Comparison of ENCODE assay signal across 8 mouse cellular contexts in the genomic region with DNA sequence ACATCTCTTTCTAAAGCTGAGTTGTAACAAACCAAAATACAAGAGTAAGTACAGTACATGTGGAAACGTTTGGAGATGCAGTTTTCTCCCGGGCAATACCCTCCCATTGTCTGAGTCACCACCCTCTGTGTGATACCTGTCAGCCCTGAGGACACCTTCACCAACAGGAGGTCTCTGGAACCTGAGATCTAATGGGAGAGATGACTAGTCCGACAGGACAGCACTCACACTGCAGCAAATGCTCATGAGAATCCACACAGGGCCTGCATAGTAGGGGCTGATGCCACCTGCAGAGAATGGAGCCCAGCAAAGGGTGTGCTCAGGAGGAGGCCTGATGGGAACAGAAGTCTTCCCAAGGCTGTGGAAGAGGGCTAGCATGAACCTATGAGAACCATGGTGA. TPM values are rescaled to one million over a fixed set of nuclear protein-coding genes. Genes with fewer than 3 reads are reported as not detected.
DNase-seq lines count a peak whose midpoint lies in the region; ATAC-seq and TF ChIP-seq lines count a peak whose summit lies in the region.

No protein-coding gene starts in this region.

- H3K4me3 ChIP-seq in kidney, embryonic 16.5 days (ENCODE audit: low read length), result peak overlapping the region; percentile 85
- H3K4me3 ChIP-seq in embryonic facial prominence, embryonic 11.5 days (ENCODE audit: low read depth, low read length), result peak overlapping the region; percentile 48
- H3K4me3 ChIP-seq in hindbrain, postnatal 0 days (ENCODE audit: low read length), result peak overlapping the region; percentile 72
- peak overlapping the region; percentile 58 for H3K4me3 ChIP-seq in midbrain, postnatal 0 days (ENCODE audit: low read depth, low read length)

- H3K4me2 ChIP-seq in kidney, embryonic 16.5 days (replicated peaks; ENCODE audit: low read depth, low read length), result peak overlapping the region; percentile 87
- H3K4me2 ChIP-seq in embryonic facial prominence, embryonic 11.5 days (ENCODE audit: low read depth, low read length), result peak overlapping the region; percentile 67
- peak overlapping the region; percentile 75 for H3K4me2 ChIP-seq in hindbrain, postnatal 0 days (ENCODE audit: low read depth, low read length)
- peak overlapping the region; percentile 95 for H3K4me2 ChIP-seq in midbrain, postnatal 0 days (ENCODE audit: low read depth, low read length, poor library complexity, severe bottlenecking)

- DNase-seq in kidney, postnatal 14 days, result no peak
- no peak for DNase-seq in embryonic facial prominence, embryonic 11.5 days (ENCODE audit: low spot score)
- DNase-seq in hindbrain, postnatal 0 days (ENCODE audit: low spot score), result no peak
- no peak for DNase-seq in midbrain, postnatal 0 days (ENCODE audit: low spot score)
- DNase-seq in T-cell, adult 2 months (ENCODE audit: low spot score), result no peak
- no peak for DNase-seq in thymus, postnatal 4 days
- no peak for DNase-seq in layer of hippocampus, adult 8-10 months (ENCODE audit: low spot score in 2 of 2)

- WGBS in kidney, embryonic 16.5 days, result 21% methylated on average over 3 of the region's 3 CpGs
- 24% methylated on average over 3 of the region's 3 CpGs for WGBS in embryonic facial prominence, embryonic 11.5 days
- 23% methylated on average over 3 of the region's 3 CpGs for WGBS in hindbrain, postnatal 0 days
- WGBS in midbrain, postnatal 0 days, result 21% methylated on average over 3 of the region's 3 CpGs

- TF ChIP-seq CTCF in hindbrain, postnatal 0 days (IDR thresholded peaks at IDR 0.05; ENCODE audit: low read depth), result no peak
- no peak for TF ChIP-seq CTCF in midbrain, postnatal 0 days (IDR thresholded peaks at IDR 0.05)

- no peaks in the 10 kb centered on the region for H3K27me3 ChIP-seq in kidney, embryonic 16.5 days (ENCODE audit: insufficient read depth, low read length)
- H3K27me3 ChIP-seq in embryonic facial prominence, embryonic 11.5 days (ENCODE audit: control insufficient read depth, insufficient read depth, low read length), result no peaks in the 10 kb centered on the region
- no peaks in the 10 kb centered on the region for H3K27me3 ChIP-seq in hindbrain, postnatal 0 days (ENCODE audit: insufficient read depth, low read length)
- H3K27me3 ChIP-seq in midbrain, postnatal 0 days (ENCODE audit: insufficient read depth, low read length), result no peaks in the 10 kb centered on the region

- peak overlapping the region; percentile 76; the same call in 1 of the 2 replicates for H3K27ac ChIP-seq in kidney, embryonic 16.5 days (ENCODE audit: low read length)
- no peak overlapping the region for H3K27ac ChIP-seq in embryonic facial prominence, embryonic 11.5 days (replicated peaks; ENCODE audit: low read depth, low read length)
- peak overlapping the region; percentile 94 for H3K27ac ChIP-seq in hindbrain, postnatal 0 days
- peak overlapping the region; percentile 86 for H3K27ac ChIP-seq in midbrain, postnatal 0 days (ENCODE audit: low read depth, low read length)

- peaks cover 17% of the 10 kb centered on the region for H3K4me1 ChIP-seq in kidney, embryonic 16.5 days (ENCODE audit: insufficient read depth, low read length)
- no peaks in the 10 kb centered on the region for H3K4me1 ChIP-seq in embryonic facial prominence, embryonic 11.5 days (ENCODE audit: control insufficient read depth, insufficient read depth, low read length)
- peaks cover 17% of the 10 kb centered on the region for H3K4me1 ChIP-seq in hindbrain, postnatal 0 days (ENCODE audit: insufficient read depth, low read length)
- H3K4me1 ChIP-seq in midbrain, postnatal 0 days (ENCODE audit: insufficient read depth, low read length), result peaks cover 15% of the 10 kb centered on the region

- ATAC-seq in kidney, embryonic 16.5 days (ENCODE audit: low FRiP score, low TSS enrichment), result no peak
- no peak for ATAC-seq in embryonic facial prominence, embryonic 11.5 days (replicated peaks; ENCODE audit: insufficient number of reproducible peaks, low FRiP score, low TSS enrichment, low read depth)
- 0 out of 2 replicates have a peak, but pooled peaks have one; percentile 0 for ATAC-seq in hindbrain, postnatal 0 days
- ATAC-seq in midbrain, postnatal 0 days (ENCODE audit: low FRiP score), result no peak; the same call in 1 of the 2 replicates

- H3K36me3 ChIP-seq in kidney, embryonic 16.5 days (ENCODE audit: insufficient read depth, low read length), result no peaks in the 10 kb centered on the region
- H3K36me3 ChIP-seq in embryonic facial prominence, embryonic 11.5 days (replicated peaks; ENCODE audit: control insufficient read depth, insufficient read depth, low read depth, low read length), result no peaks in the 10 kb centered on the region; the same call in 1 of the 2 replicates
- H3K36me3 ChIP-seq in hindbrain, postnatal 0 days (ENCODE audit: insufficient read depth, low read length), result peaks cover 18% of the 10 kb centered on the region; the same call in 1 of the 2 replicates
- peaks cover 17% of the 10 kb centered on the region for H3K36me3 ChIP-seq in midbrain, postnatal 0 days (ENCODE audit: insufficient read depth, low read length)

- no peaks in the 10 kb centered on the region for H3K9me3 ChIP-seq in kidney, embryonic 16.5 days (ENCODE audit: low read length)
- no peaks in the 10 kb centered on the region for H3K9me3 ChIP-seq in embryonic facial prominence, embryonic 11.5 days (replicated peaks; ENCODE audit: control insufficient read depth, low read length)
- H3K9me3 ChIP-seq in hindbrain, postnatal 0 days (ENCODE audit: low read length), result no peaks in the 10 kb centered on the region
- H3K9me3 ChIP-seq in midbrain, postnatal 0 days (ENCODE audit: low read length), result no peaks in the 10 kb centered on the region

- H3K9ac ChIP-seq in kidney, embryonic 16.5 days (replicated peaks; ENCODE audit: low read length), result peak overlapping the region; percentile 85
- H3K9ac ChIP-seq in embryonic facial prominence, embryonic 11.5 days (replicated peaks; ENCODE audit: low read length), result peak overlapping the region; percentile 42
- H3K9ac ChIP-seq in hindbrain, postnatal 0 days (replicated peaks; ENCODE audit: low read length), result peak overlapping the region; percentile 70
- peak overlapping the region; percentile 86 for H3K9ac ChIP-seq in midbrain, postnatal 0 days (replicated peaks; ENCODE audit: low read length, poor library complexity, severe bottlenecking)

RNA-seq across cellular contexts. Expression of a gene that starts 0.5 kb away (rescaled TPM):
- polyA plus RNA-seq in kidney, embryonic 16.5 days (2015; fragmentation: Nextera tagmentation; extraction: Ambion mirVana), result 33.8 and 35.9 TPM in 2 replicates
- 12.4 and 14.3 TPM in 2 replicates for polyA plus RNA-seq in embryonic facial prominence, embryonic 11.5 days (2014; fragmentation: Nextera tagmentation; extraction: Ambion mirVana)
- total RNA-seq in hindbrain, postnatal 0 days (2014; rRNA removed), result 183 and 187 TPM in 2 replicates
- polyA plus RNA-seq in hindbrain, postnatal 0 days (2015; fragmentation: Nextera tagmentation; extraction: Ambion mirVana), result 141 and 145 TPM in 2 replicates
- 163 and 195 TPM in 2 replicates for total RNA-seq in midbrain, postnatal 0 days (2014; rRNA removed)
- 151 and 165 TPM in 2 replicates for polyA plus RNA-seq in midbrain, postnatal 0 days (2015; fragmentation: Nextera tagmentation; extraction: Ambion mirVana)
- 10 to 100 TPM; 60.3 to 63.5 (median 61.8) TPM for total RNA-seq in layer of hippocampus, adult 8-10 months (2022)

RNA-seq across cellular contexts. Expression of a gene that starts 4.8 kb away (rescaled TPM):
- polyA plus RNA-seq in kidney, embryonic 16.5 days (2015; fragmentation: Nextera tagmentation; extraction: Ambion mirVana), result 3.9 and 8.5 TPM in 2 replicates
- polyA plus RNA-seq in embryonic facial prominence, embryonic 11.5 days (2014; fragmentation: Nextera tagmentation; extraction: Ambion mirVana), result 0.71 TPM in 1 of 2 replicates, not detected in the other
- 0.97 and 3.9 TPM in 2 replicates for total RNA-seq in hindbrain, postnatal 0 days (2014; rRNA removed)
- 4.1 and 4.8 TPM in 2 replicates for polyA plus RNA-seq in hindbrain, postnatal 0 days (2015; fragmentation: Nextera tagmentation; extraction: Ambion mirVana)
- 0.61 and 0.66 TPM in 2 replicates for total RNA-seq in midbrain, postnatal 0 days (2014; rRNA removed)
- polyA plus RNA-seq in midbrain, postnatal 0 days (2015; fragmentation: Nextera tagmentation; extraction: Ambion mirVana), result 2.0 and 2.4 TPM in 2 replicates
- total RNA-seq in layer of hippocampus, adult 8-10 months (2022), result under 1 TPM in 2 of 4 experiments, not detected in 2; 0.43 to 0.92 TPM

RNA-seq across cellular contexts. Expression of a gene that starts 8.4 kb away (rescaled TPM):
- polyA plus RNA-seq in kidney, embryonic 16.5 days (2015; fragmentation: Nextera tagmentation; extraction: Ambion mirVana), result 1.8 and 4.7 TPM in 2 replicates
- polyA plus RNA-seq in embryonic facial prominence, embryonic 11.5 days (2014; fragmentation: Nextera tagmentation; extraction: Ambion mirVana), result 0.26 and 0.28 TPM in 2 replicates
- 1,517 and 2,498 TPM in 2 replicates for total RNA-seq in hindbrain, postnatal 0 days (2014; rRNA removed)
- 2,872 and 3,193 TPM in 2 replicates for polyA plus RNA-seq in hindbrain, postnatal 0 days (2015; fragmentation: Nextera tagmentation; extraction: Ambion mirVana)
- 2,128 and 2,726 TPM in 2 replicates for total RNA-seq in midbrain, postnatal 0 days (2014; rRNA removed)
- 2,827 and 3,075 TPM in 2 replicates for polyA plus RNA-seq in midbrain, postnatal 0 days (2015; fragmentation: Nextera tagmentation; extraction: Ambion mirVana)
- total RNA-seq in layer of hippocampus, adult 8-10 months (2022), result 1,000 to 10,000 TPM in 3 of 4 experiments, 100 to 1,000 TPM in 1; 912 to 1,488 (median 1,209) TPM

RNA-seq across cellular contexts. Expression of a gene that starts 32.3 kb away (rescaled TPM):
- polyA plus RNA-seq in kidney, embryonic 16.5 days (2015; fragmentation: Nextera tagmentation; extraction: Ambion mirVana), result not detected in 2 replicates
- not detected in 2 replicates for polyA plus RNA-seq in embryonic facial prominence, embryonic 11.5 days (2014; fragmentation: Nextera tagmentation; extraction: Ambion mirVana)
- not detected in 2 replicates for total RNA-seq in hindbrain, postnatal 0 days (2014; rRNA removed)
- polyA plus RNA-seq in hindbrain, postnatal 0 days (2015; fragmentation: Nextera tagmentation; extraction: Ambion mirVana), result not detected in 2 replicates
- total RNA-seq in midbrain, postnatal 0 days (2014; rRNA removed), result not detected in 2 replicates
- polyA plus RNA-seq in midbrain, postnatal 0 days (2015; fragmentation: Nextera tagmentation; extraction: Ambion mirVana), result not detected in 2 replicates
- not detected for total RNA-seq in layer of hippocampus, adult 8-10 months (2022)

RNA-seq across cellular contexts. Expression of a gene that starts 32.9 kb away (rescaled TPM):
- polyA plus RNA-seq in kidney, embryonic 16.5 days (2015; fragmentation: Nextera tagmentation; extraction: Ambion mirVana), result 12.7 and 14.3 TPM in 2 replicates
- polyA plus RNA-seq in embryonic facial prominence, embryonic 11.5 days (2014; fragmentation: Nextera tagmentation; extraction: Ambion mirVana), result 2.2 TPM in 2 replicates
- 84.6 and 94.9 TPM in 2 replicates for total RNA-seq in hindbrain, postnatal 0 days (2014; rRNA removed)
- 10.7 and 12.5 TPM in 2 replicates for polyA plus RNA-seq in hindbrain, postnatal 0 days (2015; fragmentation: Nextera tagmentation; extraction: Ambion mirVana)
- 79.8 and 84.3 TPM in 2 replicates for total RNA-seq in midbrain, postnatal 0 days (2014; rRNA removed)
- 13.5 and 14.5 TPM in 2 replicates for polyA plus RNA-seq in midbrain, postnatal 0 days (2015; fragmentation: Nextera tagmentation; extraction: Ambion mirVana)
- total RNA-seq in layer of hippocampus, adult 8-10 months (2022), result 100 to 1,000 TPM; 165 to 186 (median 183) TPM

Comparison
In these comparisons a context has a peak if more than half of its experiments do, and no peak if none do; other contexts are left out.
1. RNA of a gene that starts 8.4 kb away (polyA plus RNA-seq): 2,872 to 3,193 TPM in hindbrain, postnatal 0 days and 2,827 to 3,075 TPM in midbrain, postnatal 0 days; 1.8 to 4.7 TPM in kidney, embryonic 16.5 days and 0.26 to 0.28 TPM in embryonic facial prominence, embryonic 11.5 days; every median in the first group is over 100 times any median in the second.
2. Peak in every context shown above with its lines, with median percentiles within 50 percentile points of each other: H3K4me2 ChIP-seq, H3K4me3 ChIP-seq and H3K9ac ChIP-seq.